Mouse (Mus musculus) bone marrow, adult 2 months (tissue): ENCODE results near the gene Muc2.

Experiments
- CTCF ChIP-seq: fragments of 200-500 bp; IDR thresholded peaks from 2 replicates; pipeline ENCODE4 v1.5.1; 2011; ENCODE audit warnings: low read length, control low read depth; ENCODE audit not compliant: control insufficient read depth, insufficient read depth
- POLR2A ChIP-seq: fragments of 200-500 bp; IDR thresholded peaks from 2 replicates; pipeline ENCODE4 v1.6.1; 2011; ENCODE audit warnings: low read depth, mild to moderate bottlenecking, control low read depth, low read length, borderline replicate concordance; ENCODE audit not compliant: control insufficient read depth

DNA sequence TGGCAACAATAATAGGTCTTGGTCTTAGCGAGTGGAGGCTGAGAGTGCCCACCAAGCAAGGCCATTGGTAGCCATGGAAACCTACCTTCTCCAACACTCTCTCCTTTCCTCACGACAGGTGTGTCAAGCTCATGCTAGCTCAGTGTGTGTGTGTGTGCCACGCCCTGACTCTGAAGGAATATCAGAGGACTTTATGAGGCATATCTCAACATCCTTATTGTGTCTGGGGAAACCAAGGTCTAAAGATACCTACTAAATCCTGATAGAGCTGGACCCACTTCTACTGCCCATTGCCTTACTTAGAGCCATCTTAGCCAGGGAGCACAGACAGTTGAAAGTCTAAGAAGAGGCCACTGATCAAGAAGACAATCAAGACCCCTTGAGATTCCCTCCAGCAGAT lies 80.4 kb downstream of the Muc2 start:
- TF ChIP-seq CTCF = no peak
- TF ChIP-seq POLR2A = no peak
